In the genomic region with DNA sequence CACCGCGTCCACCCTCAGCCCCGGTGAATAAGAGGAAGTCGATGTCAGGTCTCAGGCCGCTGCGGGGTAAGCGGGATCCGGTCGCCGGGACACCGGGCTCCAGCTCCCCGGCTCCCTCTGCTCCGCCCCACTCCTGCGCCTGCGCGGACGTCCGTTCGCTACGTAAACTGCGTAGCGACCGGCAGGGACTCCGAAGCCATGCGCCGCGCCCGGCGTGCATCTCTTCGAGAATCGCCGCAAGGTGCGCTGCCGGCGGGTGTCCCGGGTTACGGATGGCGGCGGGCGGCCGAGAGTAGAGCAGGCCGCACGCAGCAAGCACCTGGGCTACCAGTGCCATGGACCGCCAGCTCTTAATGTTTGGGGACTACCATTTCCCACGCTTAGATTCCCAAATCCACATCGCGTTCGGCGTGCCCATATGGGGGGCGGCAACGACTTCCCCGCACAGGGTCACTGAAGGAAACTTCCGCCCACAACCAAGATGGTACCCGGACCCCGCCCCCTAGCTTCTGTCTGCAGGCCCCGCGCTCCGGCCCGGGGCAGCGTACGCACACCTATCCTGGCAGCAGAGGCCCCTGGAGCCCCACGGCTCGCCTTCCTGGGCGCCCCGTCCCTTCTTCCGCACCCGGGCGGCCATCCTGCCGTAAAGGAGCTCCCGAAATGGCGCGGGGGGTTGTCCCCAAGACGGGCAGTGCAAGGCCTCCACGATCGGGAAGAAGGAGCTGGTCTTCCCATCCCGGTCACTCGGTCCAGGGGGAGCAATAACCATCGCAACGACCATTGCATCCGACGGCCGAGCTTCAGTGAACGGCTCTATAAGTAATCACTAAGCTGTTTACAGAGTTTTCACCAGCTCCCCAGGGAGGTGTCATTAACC, we compare ENCODE assay signal across 1 mouse cellular context.
TF ChIP-seq lines count a peak whose summit lies in the region.

Gene Bad, plus strand, starts transcription at position 490 of the 877 bp plus-strand sequence.

TF ChIP-seq in MEL, 35 proteins besides CTCF, POLR2A, EP300 and RAD21 (continued from another document):
- TF ChIP-seq POLR2AphosphoS5 (IDR thresholded peaks at IDR 0.05; ENCODE audit: borderline replicate concordance, low read depth, low read length) = no peak
- peak; percentile 20; the same call in 1 of the 2 replicates for TF ChIP-seq ZMIZ1 (IDR thresholded peaks at IDR 0.05; ENCODE audit: low read depth, low read length)
- no peak for TF ChIP-seq USF2 (IDR thresholded peaks at IDR 0.05; ENCODE audit: borderline replicate concordance in 1 of 2, insufficient read depth in 1 of 2, low read depth in 1 of 2, low read length in 2 of 2)
- TF ChIP-seq MYC (IDR thresholded peaks at IDR 0.05; ENCODE audit: low read depth, low read length) = no peak
- TF ChIP-seq NRF1 (IDR thresholded peaks at IDR 0.05; ENCODE audit: insufficient read depth, low read depth, low read length, poor library complexity, severe bottlenecking) = peak; percentile 81
- TF ChIP-seq TAL1 (IDR thresholded peaks at IDR 0.05; ENCODE audit: low read length) = no peak
- peak; percentile 89 for TF ChIP-seq MXI1 (IDR thresholded peaks at IDR 0.05; ENCODE audit: low read depth, low read length)
- no peak for TF ChIP-seq MEF2A (IDR thresholded peaks at IDR 0.05; ENCODE audit: extremely low read depth, insufficient replicate concordance, low read depth, low read length, poor library complexity, severe bottlenecking)
- TF ChIP-seq UBTF (IDR thresholded peaks at IDR 0.05; ENCODE audit: borderline replicate concordance, insufficient read depth, low read depth, low read length) = no peak
- no peak for TF ChIP-seq TBP (IDR thresholded peaks at IDR 0.05; ENCODE audit: low read depth, low read length)
- no peak for TF ChIP-seq GATA1 (IDR thresholded peaks at IDR 0.05; ENCODE audit: low read depth, low read length)
- 0 out of 2 replicates have a peak, but pooled peaks have one; percentile 47 for TF ChIP-seq MAZ (IDR thresholded peaks at IDR 0.05; ENCODE audit: low read depth, low read length)
- TF ChIP-seq RCOR1 (IDR thresholded peaks at IDR 0.05; ENCODE audit: low read depth, low read length) = no peak
- peak; percentile 95 for TF ChIP-seq ELF1 (IDR thresholded peaks at IDR 0.05; ENCODE audit: low read depth, low read length)
- peak; percentile 83 for TF ChIP-seq SIN3A (IDR thresholded peaks at IDR 0.05; ENCODE audit: low read length)
- no peak for TF ChIP-seq JUND (IDR thresholded peaks at IDR 0.05; ENCODE audit: low read depth, low read length)
- no peak for TF ChIP-seq E2F4 (IDR thresholded peaks at IDR 0.05; ENCODE audit: borderline replicate concordance, low read depth, low read length)
- no peak for TF ChIP-seq ZC3H11A (IDR thresholded peaks at IDR 0.05; ENCODE audit: low read depth, low read length)
- peak; percentile 87 for TF ChIP-seq HCFC1 (IDR thresholded peaks at IDR 0.05; ENCODE audit: low read depth, low read length)
- TF ChIP-seq ETS1 (IDR thresholded peaks at IDR 0.05; ENCODE audit: low read depth, low read length) = no peak
